Mouse (Mus musculus): Measurements from ENCODE around the gene Csnk1g1.

DNA sequence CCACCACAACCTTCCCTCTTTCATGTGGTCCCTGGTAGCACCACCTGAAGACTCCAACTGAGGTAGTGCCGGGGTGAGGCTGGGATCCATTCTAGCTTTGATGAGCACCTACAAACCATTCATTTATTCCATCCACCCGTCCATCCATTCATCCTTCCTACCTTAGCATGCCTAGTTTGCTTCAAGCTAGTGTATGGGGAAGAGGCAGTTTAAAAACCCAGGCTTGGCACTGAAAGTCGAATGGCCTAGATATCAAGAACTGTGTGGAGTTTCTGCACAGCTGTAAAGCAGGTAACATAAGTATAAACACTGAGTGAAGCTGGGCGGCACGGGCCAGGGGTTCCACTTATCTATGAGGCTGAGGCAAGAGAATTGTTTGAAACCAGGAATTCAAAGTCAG is 161.4 kb downstream of the Csnk1g1 start:
- TF ChIP-seq POLR2A (IDR thresholded peaks at IDR 0.05; ENCODE audit: insufficient read depth, low read length), result no peak
- TF ChIP-seq CTCF (IDR thresholded peaks at IDR 0.05; ENCODE audit: low read depth, low read length), result no peak
- TF ChIP-seq EP300 (IDR thresholded peaks at IDR 0.05; ENCODE audit: insufficient read depth, low read depth, low read length), result no peak
